ENCODE assay signal across 8 mouse cellular contexts in genomic region chr2:131189521-131190309, GRCm38 (mm10). TPM values are rescaled to one million over a fixed set of nuclear protein-coding genes. Genes with fewer than 3 reads are reported as not detected.
A peak's percentile ranks its signal among the peaks of the same experiment; 100 is the strongest.
DNase-seq lines count a peak whose midpoint lies in the region; ATAC-seq and TF ChIP-seq lines count a peak whose summit lies in the region.

No protein-coding gene starts in this region.

- TF ChIP-seq POLR2A in bone marrow, adult 2 months (IDR thresholded peaks at IDR 0.05; ENCODE audit: borderline replicate concordance, control insufficient read depth, low read depth, low read length), result no peak

- DNase-seq in heart, postnatal 36 days, result no peak
- DNase-seq in cerebellum, postnatal 4 days (ENCODE audit: low spot score in 2 of 2), result no peak
- DNase-seq in layer of hippocampus, postnatal 14 days (ENCODE audit: low spot score in 2 of 2), result no peak
- DNase-seq in right cerebral cortex, postnatal 36 days (ENCODE audit: low spot score in 2 of 2), result no peak

- H3K9ac ChIP-seq in heart, embryonic 11.5 days (ENCODE audit: low read depth, low read length), result no peak overlapping the region
- H3K9ac ChIP-seq in intestine, embryonic 15.5 days, result no peak overlapping the region
- H3K9ac ChIP-seq in midbrain, embryonic 15.5 days, result no peak overlapping the region

- H3K9me3 ChIP-seq in heart, embryonic 11.5 days (replicated peaks; ENCODE audit: control insufficient read depth, low read length), result no peaks in the 10 kb centered on the region
- H3K9me3 ChIP-seq in intestine, embryonic 15.5 days, result no peaks in the 10 kb centered on the region
- H3K9me3 ChIP-seq in midbrain, embryonic 15.5 days, result no peaks in the 10 kb centered on the region

- peak overlapping the region; percentile 27 for H3K4me2 ChIP-seq in heart, embryonic 11.5 days
- H3K4me2 ChIP-seq in intestine, embryonic 15.5 days (replicated peaks), result peak overlapping the region; percentile 28; the same call in 1 of the 2 replicates
- H3K4me2 ChIP-seq in midbrain, embryonic 15.5 days, result no peak overlapping the region

- no peak overlapping the region for H3K27ac ChIP-seq in heart, embryonic 11.5 days (ENCODE audit: low read depth, low read length)
- peak overlapping the region; percentile 71 for H3K27ac ChIP-seq in bone marrow, adult 2 months (ENCODE audit: control insufficient read depth, insufficient read depth, low read depth, low read length, poor library complexity)
- peak overlapping the region; percentile 55; the same call in 1 of the 2 replicates for H3K27ac ChIP-seq in intestine, embryonic 15.5 days
- peak overlapping the region; percentile 13; the same call in 1 of the 2 replicates for H3K27ac ChIP-seq in midbrain, embryonic 15.5 days

- intact Hi-C loops in heart, postnatal 36 days (cut with DNase I), result no loop called here

- no peak overlapping the region for H3K4me3 ChIP-seq in heart, embryonic 11.5 days (ENCODE audit: low read depth, low read length)
- peak overlapping the region; percentile 35 for H3K4me3 ChIP-seq in bone marrow, adult 2 months (replicated peaks; ENCODE audit: control insufficient read depth, low read depth, low read length)
- no peak overlapping the region for H3K4me3 ChIP-seq in intestine, embryonic 15.5 days (replicated peaks)
- no peak overlapping the region for H3K4me3 ChIP-seq in midbrain, embryonic 15.5 days

- 51% methylated on average over 5 of the region's 5 CpGs for WGBS in heart, embryonic 11.5 days (ENCODE audit: insufficient replicate concordance)
- 43% methylated on average over 5 of the region's 5 CpGs for WGBS in bone marrow, adult 2 months
- WGBS in intestine, embryonic 15.5 days, result 50% methylated on average over 5 of the region's 5 CpGs
- WGBS in midbrain, embryonic 15.5 days, result 29% methylated on average over 5 of the region's 5 CpGs

- no peaks in the 10 kb centered on the region for H3K27me3 ChIP-seq in heart, embryonic 11.5 days (ENCODE audit: control insufficient read depth, insufficient read depth, low read length)
- H3K27me3 ChIP-seq in intestine, embryonic 15.5 days (replicated peaks), result no peaks in the 10 kb centered on the region
- no peaks in the 10 kb centered on the region for H3K27me3 ChIP-seq in midbrain, embryonic 15.5 days (replicated peaks)

- TF ChIP-seq CTCF in bone marrow, adult 2 months (IDR thresholded peaks at IDR 0.05; ENCODE audit: control insufficient read depth, insufficient read depth, low read length), result no peak

- peaks cover 13% of the 10 kb centered on the region for H3K36me3 ChIP-seq in heart, embryonic 11.5 days (ENCODE audit: control insufficient read depth, insufficient read depth, low read length)
- peaks cover 26% of the 10 kb centered on the region for H3K36me3 ChIP-seq in intestine, embryonic 15.5 days
- H3K36me3 ChIP-seq in midbrain, embryonic 15.5 days (replicated peaks), result no peaks in the 10 kb centered on the region; the same call in 1 of the 2 replicates

- H3K4me1 ChIP-seq in heart, embryonic 11.5 days (ENCODE audit: control insufficient read depth, insufficient read depth, low read length), result peaks cover 18% of the 10 kb centered on the region
- peaks cover 7% of the 10 kb centered on the region for H3K4me1 ChIP-seq in bone marrow, adult 2 months (ENCODE audit: control insufficient read depth, insufficient read depth, low read length)
- peaks cover 17% of the 10 kb centered on the region for H3K4me1 ChIP-seq in intestine, embryonic 15.5 days (replicated peaks)
- H3K4me1 ChIP-seq in midbrain, embryonic 15.5 days, result peaks cover 36% of the 10 kb centered on the region

- ATAC-seq in heart, embryonic 11.5 days (replicated peaks; ENCODE audit: insufficient number of reproducible peaks, low FRiP score, low TSS enrichment), result no peak
- no peak for ATAC-seq in intestine, embryonic 15.5 days
- no peak for ATAC-seq in midbrain, embryonic 15.5 days (replicated peaks)

RNA-seq across cellular contexts. Expression of gene Spef1, which starts 2.6 kb away (rescaled TPM):
- polyA plus RNA-seq in heart, embryonic 11.5 days (2014; fragmentation: Nextera tagmentation; extraction: Ambion mirVana), result 1.2 and 1.7 TPM in 2 replicates
- 1 to 10 TPM; 5.7 to 6.2 TPM for total RNA-seq in heart, postnatal 36 days (2021)
- 9.8 and 12.5 TPM in 2 replicates for polyA plus RNA-seq in bone marrow, adult 2 months (2011; ENCODE audit: insufficient read depth, insufficient read length, low replicate concordance, missing spikeins)
- 3.9 and 4.3 TPM in 2 replicates for polyA plus RNA-seq in intestine, embryonic 15.5 days (2015; fragmentation: Nextera tagmentation; extraction: Ambion mirVana)
- 10.6 and 11.3 TPM in 2 replicates for polyA plus RNA-seq in midbrain, embryonic 15.5 days (2015; fragmentation: Nextera tagmentation; extraction: Ambion mirVana)
- total RNA-seq in layer of hippocampus, postnatal 14 days (2021), result 10 to 100 TPM; 16.2 to 18.0 TPM

RNA-seq across cellular contexts. Expression of gene Cdc25b, which starts 3.0 kb away (rescaled TPM):
- 41.1 and 41.8 TPM in 2 replicates for polyA plus RNA-seq in heart, embryonic 11.5 days (2014; fragmentation: Nextera tagmentation; extraction: Ambion mirVana)
- 1 to 10 TPM; 6.1 to 7.0 TPM for total RNA-seq in heart, postnatal 36 days (2021)
- polyA plus RNA-seq in bone marrow, adult 2 months (2011; ENCODE audit: insufficient read depth, insufficient read length, low replicate concordance, missing spikeins), result 179 and 183 TPM in 2 replicates
- 44.6 and 49.8 TPM in 2 replicates for polyA plus RNA-seq in intestine, embryonic 15.5 days (2015; fragmentation: Nextera tagmentation; extraction: Ambion mirVana)
- polyA plus RNA-seq in midbrain, embryonic 15.5 days (2015; fragmentation: Nextera tagmentation; extraction: Ambion mirVana), result 23.9 and 27.0 TPM in 2 replicates
- total RNA-seq in layer of hippocampus, postnatal 14 days (2021), result 10 to 100 TPM; 17.3 to 20.8 TPM

RNA-seq across cellular contexts. Expression of gene Cenpb, which starts 9.8 kb away (rescaled TPM):
- polyA plus RNA-seq in heart, embryonic 11.5 days (2014; fragmentation: Nextera tagmentation; extraction: Ambion mirVana), result 4.1 and 4.6 TPM in 2 replicates
- total RNA-seq in heart, postnatal 36 days (2021), result 10 to 100 TPM; 85.1 to 86.2 TPM
- 22.6 and 28.5 TPM in 2 replicates for polyA plus RNA-seq in bone marrow, adult 2 months (2011; ENCODE audit: insufficient read depth, insufficient read length, low replicate concordance, missing spikeins)
- polyA plus RNA-seq in intestine, embryonic 15.5 days (2015; fragmentation: Nextera tagmentation; extraction: Ambion mirVana), result 12.5 and 12.6 TPM in 2 replicates
- 16.0 and 16.4 TPM in 2 replicates for polyA plus RNA-seq in midbrain, embryonic 15.5 days (2015; fragmentation: Nextera tagmentation; extraction: Ambion mirVana)
- 100 to 1,000 TPM; 102 to 109 TPM for total RNA-seq in layer of hippocampus, postnatal 14 days (2021)

RNA-seq across cellular contexts. Expression of gene Ap5s1, which starts 17.2 kb away (rescaled TPM):
- 30.3 and 31.2 TPM in 2 replicates for polyA plus RNA-seq in heart, embryonic 11.5 days (2014; fragmentation: Nextera tagmentation; extraction: Ambion mirVana)
- 10 to 100 TPM; 31.5 to 36.5 TPM for total RNA-seq in heart, postnatal 36 days (2021)
- 12.1 and 14.5 TPM in 2 replicates for polyA plus RNA-seq in bone marrow, adult 2 months (2011; ENCODE audit: insufficient read depth, insufficient read length, low replicate concordance, missing spikeins)
- polyA plus RNA-seq in intestine, embryonic 15.5 days (2015; fragmentation: Nextera tagmentation; extraction: Ambion mirVana), result 22.0 and 26.1 TPM in 2 replicates
- polyA plus RNA-seq in midbrain, embryonic 15.5 days (2015; fragmentation: Nextera tagmentation; extraction: Ambion mirVana), result 36.5 and 37.5 TPM in 2 replicates
- total RNA-seq in layer of hippocampus, postnatal 14 days (2021), result 10 to 100 TPM; 25.4 to 26.2 TPM

RNA-seq across cellular contexts. Expression of gene 1700037H04Rik, which starts 29.8 kb away (rescaled TPM):
- 83.0 and 83.4 TPM in 2 replicates for polyA plus RNA-seq in heart, embryonic 11.5 days (2014; fragmentation: Nextera tagmentation; extraction: Ambion mirVana)
- 10 to 100 TPM in 1 of 2 experiments, 1 to 10 TPM in 1; 9.7 to 12.8 TPM for total RNA-seq in heart, postnatal 36 days (2021)
- polyA plus RNA-seq in bone marrow, adult 2 months (2011; ENCODE audit: insufficient read depth, insufficient read length, low replicate concordance, missing spikeins), result 46.9 and 57.6 TPM in 2 replicates
- polyA plus RNA-seq in intestine, embryonic 15.5 days (2015; fragmentation: Nextera tagmentation; extraction: Ambion mirVana), result 98.6 and 110 TPM in 2 replicates
- polyA plus RNA-seq in midbrain, embryonic 15.5 days (2015; fragmentation: Nextera tagmentation; extraction: Ambion mirVana), result 71.2 and 81.5 TPM in 2 replicates
- 10 to 100 TPM; 64.5 to 64.6 TPM for total RNA-seq in layer of hippocampus, postnatal 14 days (2021)
